Mouse (Mus musculus): ENCODE results near the gene Tbc1d22a. TPM values are rescaled to one million over a fixed set of nuclear protein-coding genes. Genes with fewer than 3 reads are reported as not detected.

The Tbc1d22a gene
- polyA plus RNA-seq, 1 experiment from 2014 or later = 11.7 TPM

DNA sequence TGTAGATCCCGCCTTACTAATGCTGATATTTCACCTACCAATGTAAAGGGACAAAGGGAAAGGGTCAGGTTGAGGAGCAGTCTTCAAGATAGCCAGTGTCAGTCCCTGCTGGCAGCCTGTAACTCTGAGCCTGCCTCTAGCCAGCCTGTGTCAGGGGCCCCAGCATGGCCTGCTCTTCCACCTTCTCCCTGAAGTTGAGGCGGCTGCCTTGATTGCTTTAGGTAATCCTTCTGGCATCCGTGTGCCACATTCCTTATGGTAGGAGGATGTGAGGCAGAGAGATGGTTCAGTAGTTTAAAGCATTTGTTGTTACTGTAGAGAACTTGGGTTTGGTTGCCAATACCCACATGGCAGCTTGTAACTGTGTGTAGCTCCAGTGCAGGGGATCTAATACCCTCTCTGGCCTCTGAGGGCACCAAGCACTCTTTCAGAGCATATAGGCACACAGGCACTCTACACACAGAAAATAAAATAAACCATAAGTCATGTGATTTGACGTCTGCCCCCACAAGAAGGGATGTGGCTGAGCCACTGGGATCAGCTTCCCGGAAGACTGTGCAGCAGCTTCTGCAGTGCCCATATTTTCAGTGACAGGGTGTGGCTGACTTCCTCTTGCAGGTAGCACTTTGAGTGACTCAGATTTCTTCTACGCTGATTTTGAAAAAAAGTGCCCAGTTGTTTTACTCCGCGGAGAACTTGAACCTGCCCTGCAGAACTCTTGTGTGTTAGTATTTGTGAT lies 128.5 kb downstream of the Tbc1d22a start:
- Histone ChIP-seq H3K27me3 (replicated peaks; ENCODE audit: control insufficient read depth, insufficient read depth, low read length) (no peaks in the 10 kb centered on the region), H3K4me2 (no peak overlapping the region), H3K9ac (ENCODE audit: low read depth, low read length) (no peak overlapping the region), H3K4me3 (ENCODE audit: low read depth, low read length) (no peak overlapping the region), H3K27ac (ENCODE audit: low read depth, low read length) (no peak overlapping the region), H3K9me3 (ENCODE audit: control insufficient read depth, low read length) (no peaks in the 10 kb centered on the region), H3K4me1 (replicated peaks; ENCODE audit: control insufficient read depth, insufficient read depth, low read length) (no peaks in the 10 kb centered on the region; the same call in 1 of the 2 replicates), H3K36me3 (ENCODE audit: control insufficient read depth, insufficient read depth, low read length) (no peaks in the 10 kb centered on the region)
- ATAC-seq (replicated peaks; ENCODE audit: low FRiP score) (no peak), DNase-seq (ENCODE audit: low spot score) (no peak)
- WGBS = 82% methylated on average over 8 of the region's 8 CpGs

DNA sequence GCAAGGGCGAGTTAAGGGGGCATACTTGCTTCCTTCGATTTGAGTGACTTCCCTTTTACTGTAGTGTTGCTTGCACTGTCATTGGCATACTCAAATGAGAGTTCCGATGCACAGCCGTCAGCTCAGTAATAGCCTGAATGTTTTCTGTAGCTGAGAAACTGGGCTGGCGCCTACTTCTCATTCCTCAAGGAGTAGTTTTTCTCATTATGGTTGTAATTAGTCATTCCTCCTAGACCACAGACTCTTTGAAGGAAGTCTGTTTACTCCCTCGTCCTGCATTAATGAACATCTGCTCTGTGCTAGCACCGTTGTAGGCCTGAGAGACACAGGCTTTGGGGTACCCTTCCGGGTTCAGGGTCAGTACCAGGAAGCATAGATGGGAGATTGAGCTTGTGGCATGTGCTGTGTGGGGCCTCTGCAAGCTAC lies 130.7 kb downstream of the Tbc1d22a start:
- Histone ChIP-seq H3K4me3 (ENCODE audit: low read depth, low read length) (no peak overlapping the region), H3K9me3 (ENCODE audit: control insufficient read depth, low read length) (no peaks in the 10 kb centered on the region), H3K9ac (ENCODE audit: low read depth, low read length) (no peak overlapping the region), H3K27ac (ENCODE audit: low read depth, low read length) (no peak overlapping the region), H3K4me1 (replicated peaks; ENCODE audit: control insufficient read depth, insufficient read depth, low read length) (no peaks in the 10 kb centered on the region; the same call in 1 of the 2 replicates), H3K36me3 (ENCODE audit: control insufficient read depth, insufficient read depth, low read length) (no peaks in the 10 kb centered on the region), H3K27me3 (replicated peaks; ENCODE audit: control insufficient read depth, insufficient read depth, low read length) (no peaks in the 10 kb centered on the region), H3K4me2 (no peak overlapping the region)
- DNase-seq (ENCODE audit: low spot score) (no peak), ATAC-seq (replicated peaks; ENCODE audit: low FRiP score) (no peak)
- WGBS = 69% methylated on average over 8 of the region's 8 CpGs

DNA sequence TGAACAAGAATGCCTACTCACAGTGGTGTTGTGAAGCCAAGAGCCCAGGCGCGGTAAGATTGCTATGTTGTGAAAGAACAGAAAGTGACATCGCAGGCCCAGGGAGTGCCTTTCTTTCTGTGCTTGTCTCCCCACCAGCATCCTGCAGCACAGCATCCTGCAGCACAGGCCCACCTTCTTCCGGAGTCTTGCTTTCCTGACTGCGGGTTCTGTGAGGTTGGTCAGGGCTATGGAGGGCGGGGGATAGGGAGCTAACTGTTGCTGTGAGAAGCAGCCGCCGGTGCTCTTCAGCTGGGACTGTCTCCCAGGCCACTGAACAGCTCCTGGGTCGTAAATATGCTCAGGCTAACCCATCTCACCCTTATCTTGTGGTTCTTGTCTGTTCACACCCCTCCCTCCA lies 131.6 kb downstream of the Tbc1d22a start:
- Histone ChIP-seq H3K4me2 (no peak overlapping the region), H3K9me3 (ENCODE audit: control insufficient read depth, low read length) (no peaks in the 10 kb centered on the region), H3K4me1 (replicated peaks; ENCODE audit: control insufficient read depth, insufficient read depth, low read length) (no peaks in the 10 kb centered on the region; the same call in 1 of the 2 replicates), H3K27ac (ENCODE audit: low read depth, low read length) (no peak overlapping the region), H3K4me3 (ENCODE audit: low read depth, low read length) (no peak overlapping the region), H3K9ac (ENCODE audit: low read depth, low read length) (no peak overlapping the region), H3K27me3 (replicated peaks; ENCODE audit: control insufficient read depth, insufficient read depth, low read length) (no peaks in the 10 kb centered on the region), H3K36me3 (ENCODE audit: control insufficient read depth, insufficient read depth, low read length) (no peaks in the 10 kb centered on the region)
- DNase-seq (ENCODE audit: low spot score) (no peak), ATAC-seq (replicated peaks; ENCODE audit: low FRiP score) (no peak)
- 69% methylated on average over 9 of the region's 9 CpGs for WGBS

DNA sequence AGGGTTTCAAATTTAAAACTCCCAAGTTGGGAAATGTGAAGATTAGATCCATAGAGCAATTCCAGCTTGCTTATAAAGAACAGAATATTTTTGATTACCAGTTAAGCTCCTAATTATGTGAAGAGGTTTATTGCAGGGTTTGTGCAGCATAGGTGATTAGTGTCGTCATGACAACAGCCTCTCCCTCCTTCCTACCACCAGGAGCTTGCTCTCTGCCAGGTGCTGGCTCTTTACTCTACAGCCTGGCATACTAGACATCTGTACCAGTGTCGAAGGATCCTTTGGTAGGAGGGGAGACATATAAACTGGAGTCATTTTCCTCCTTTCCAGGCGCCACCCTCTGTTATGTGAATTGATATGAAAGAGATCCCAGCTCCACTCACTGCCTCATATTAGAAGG lies 132.3 kb downstream of the Tbc1d22a start:
- Histone ChIP-seq H3K4me2 (no peak overlapping the region), H3K4me1 (replicated peaks; ENCODE audit: control insufficient read depth, insufficient read depth, low read length) (no peaks in the 10 kb centered on the region; the same call in 1 of the 2 replicates), H3K36me3 (ENCODE audit: control insufficient read depth, insufficient read depth, low read length) (no peaks in the 10 kb centered on the region), H3K4me3 (ENCODE audit: low read depth, low read length) (no peak overlapping the region), H3K27me3 (replicated peaks; ENCODE audit: control insufficient read depth, insufficient read depth, low read length) (no peaks in the 10 kb centered on the region), H3K9me3 (ENCODE audit: control insufficient read depth, low read length) (no peaks in the 10 kb centered on the region), H3K27ac (ENCODE audit: low read depth, low read length) (no peak overlapping the region), H3K9ac (ENCODE audit: low read depth, low read length) (no peak overlapping the region)
- ATAC-seq (replicated peaks; ENCODE audit: low FRiP score) (no peak), DNase-seq (ENCODE audit: low spot score) (no peak)
- WGBS = 92% methylated on average over 3 of the region's 3 CpGs

DNA sequence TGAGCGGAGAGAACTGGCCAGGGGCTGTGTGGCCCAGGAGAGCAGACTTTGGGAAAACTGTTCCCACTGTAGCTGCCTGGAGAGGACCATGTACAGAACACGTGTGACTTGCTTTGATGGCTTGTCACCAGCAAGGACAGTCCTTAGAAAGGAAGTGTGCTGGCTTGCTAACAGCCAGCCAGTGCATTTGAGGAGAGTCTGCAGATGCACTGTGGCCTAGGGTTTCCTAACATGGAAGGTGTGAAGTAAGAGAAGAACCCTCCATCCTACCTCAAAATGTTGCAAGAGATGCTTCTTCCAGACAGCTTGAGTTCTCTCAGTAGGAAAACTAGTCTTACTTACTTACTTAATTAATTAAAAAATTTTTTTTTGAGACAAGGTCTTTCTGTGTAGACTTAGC lies 140.7 kb downstream of the Tbc1d22a start:
- H3K27ac ChIP-seq (ENCODE audit: low read depth, low read length) = no peak overlapping the region
- 70% methylated on average over 2 of the region's 2 CpGs for WGBS
- ATAC-seq (replicated peaks; ENCODE audit: low FRiP score) (no peak), DNase-seq (ENCODE audit: low spot score) (no peak)
- no peak overlapping the region for H3K9ac ChIP-seq (ENCODE audit: low read depth, low read length)
- no peak overlapping the region for H3K4me3 ChIP-seq (ENCODE audit: low read depth, low read length)
- no peaks in the 10 kb centered on the region for H3K27me3 ChIP-seq (replicated peaks; ENCODE audit: control insufficient read depth, insufficient read depth, low read length)
- H3K36me3 ChIP-seq (ENCODE audit: control insufficient read depth, insufficient read depth, low read length) = no peaks in the 10 kb centered on the region
- H3K4me2 ChIP-seq = no peak overlapping the region
- H3K4me1 ChIP-seq (replicated peaks; ENCODE audit: control insufficient read depth, insufficient read depth, low read length) = no peaks in the 10 kb centered on the region
- H3K9me3 ChIP-seq (ENCODE audit: control insufficient read depth, low read length) = no peaks in the 10 kb centered on the region

DNA sequence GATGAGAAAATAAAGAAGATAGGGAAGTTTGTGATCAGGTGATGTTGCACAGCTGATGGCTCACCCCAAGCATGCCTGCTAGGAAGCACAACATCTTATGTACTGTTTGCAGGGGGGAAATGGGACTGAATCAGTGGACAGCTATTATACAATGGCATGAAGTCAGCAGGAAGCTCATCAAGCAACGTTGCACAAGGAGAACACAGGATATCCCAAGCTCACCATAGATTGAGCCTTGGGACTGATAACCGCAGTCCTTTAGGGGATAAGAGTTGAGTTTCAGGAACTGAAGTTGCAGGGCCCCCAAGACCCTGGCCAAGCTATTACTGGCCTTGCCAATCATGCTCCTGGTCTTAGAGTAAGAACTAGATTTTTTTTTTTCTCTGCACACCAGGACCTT lies 141.6 kb downstream of the Tbc1d22a start:
- H3K27ac ChIP-seq (ENCODE audit: low read depth, low read length) = no peak overlapping the region
- no peak overlapping the region for H3K4me3 ChIP-seq (ENCODE audit: low read depth, low read length)
- no peak overlapping the region for H3K4me2 ChIP-seq
- no peaks in the 10 kb centered on the region for H3K36me3 ChIP-seq (ENCODE audit: control insufficient read depth, insufficient read depth, low read length)
- H3K9me3 ChIP-seq (ENCODE audit: control insufficient read depth, low read length) = no peaks in the 10 kb centered on the region
- WGBS = 40% methylated on average over 2 of the region's 2 CpGs
- H3K27me3 ChIP-seq (replicated peaks; ENCODE audit: control insufficient read depth, insufficient read depth, low read length) = no peaks in the 10 kb centered on the region
- H3K9ac ChIP-seq (ENCODE audit: low read depth, low read length) = no peak overlapping the region
- no peaks in the 10 kb centered on the region for H3K4me1 ChIP-seq (replicated peaks; ENCODE audit: control insufficient read depth, insufficient read depth, low read length)
- no peak for DNase-seq (ENCODE audit: low spot score)
- no peak for ATAC-seq (replicated peaks; ENCODE audit: low FRiP score)

DNA sequence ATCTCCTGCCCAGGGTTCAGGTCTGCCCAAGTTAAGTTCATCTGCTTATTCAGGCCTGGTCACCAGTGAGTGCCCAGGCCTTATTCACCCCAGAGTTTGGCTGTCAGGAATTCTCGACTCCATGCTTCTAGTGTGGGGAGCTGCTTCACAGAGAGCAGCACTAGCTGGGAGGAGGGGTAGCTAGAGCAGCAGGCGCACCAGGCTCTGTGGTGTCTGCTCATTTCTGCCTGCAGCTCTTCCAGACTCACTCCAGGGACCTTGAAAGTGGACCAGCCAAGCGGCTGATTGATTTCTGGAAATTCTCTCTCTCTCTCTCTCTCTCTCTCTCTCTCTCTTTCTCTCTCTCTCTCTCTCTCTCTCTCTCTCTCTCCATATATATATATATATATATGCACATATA lies 146.1 kb downstream of the Tbc1d22a start:
- Histone ChIP-seq H3K36me3 (ENCODE audit: control insufficient read depth, insufficient read depth, low read length) (no peaks in the 10 kb centered on the region), H3K4me3 (ENCODE audit: low read depth, low read length) (no peak overlapping the region), H3K9me3 (ENCODE audit: control insufficient read depth, low read length) (no peaks in the 10 kb centered on the region), H3K27me3 (replicated peaks; ENCODE audit: control insufficient read depth, insufficient read depth, low read length) (no peaks in the 10 kb centered on the region), H3K4me2 (no peak overlapping the region), H3K9ac (ENCODE audit: low read depth, low read length) (no peak overlapping the region), H3K27ac (ENCODE audit: low read depth, low read length) (no peak overlapping the region), H3K4me1 (replicated peaks; ENCODE audit: control insufficient read depth, insufficient read depth, low read length) (no peaks in the 10 kb centered on the region)
- WGBS = 70% methylated on average over 3 of the region's 3 CpGs
- DNase-seq (ENCODE audit: low spot score) (no peak), ATAC-seq (replicated peaks; ENCODE audit: low FRiP score) (no peak)

DNA sequence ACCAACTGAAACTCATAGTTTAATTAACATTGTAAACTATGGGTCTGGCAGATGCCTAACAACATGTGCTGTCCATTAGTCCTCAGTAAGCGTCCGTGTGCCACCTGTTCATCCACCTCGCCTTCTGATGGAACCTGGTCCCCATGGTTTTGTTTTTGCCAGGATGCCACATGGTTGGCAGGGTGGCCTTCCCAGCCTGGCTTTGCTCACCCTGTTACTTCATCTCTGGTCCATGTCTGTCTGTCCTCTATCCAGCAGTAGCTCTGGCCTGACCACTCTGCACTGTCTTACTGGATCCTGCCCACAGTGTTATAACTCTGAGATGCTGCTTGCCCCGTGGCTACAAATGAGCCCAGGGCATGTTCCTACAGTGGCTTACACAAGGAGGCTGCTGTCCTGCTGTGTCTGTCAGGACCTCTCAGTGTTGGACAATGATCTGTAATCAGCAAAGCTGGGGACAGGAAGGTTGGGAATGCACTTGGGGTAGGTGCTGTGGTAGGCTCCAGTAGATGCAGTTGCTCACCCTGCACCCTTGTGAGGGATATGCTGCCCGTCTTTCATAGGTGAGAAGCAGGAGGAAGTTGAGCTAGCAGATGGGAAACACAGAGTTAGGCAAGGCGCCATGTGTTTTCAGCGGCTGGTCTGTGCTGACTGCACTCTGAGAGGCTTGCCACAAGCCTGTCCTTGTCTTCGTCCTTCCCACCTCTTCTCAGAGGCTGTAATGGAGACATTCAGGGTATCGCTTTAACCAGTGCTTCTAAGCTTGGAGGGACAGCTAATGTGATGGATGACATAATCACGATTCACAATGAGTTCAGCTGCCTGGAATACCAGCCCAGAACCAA lies 148.3 kb downstream of the Tbc1d22a start:
- DNase-seq (ENCODE audit: low spot score) (no peak), ATAC-seq (replicated peaks; ENCODE audit: low FRiP score) (no peak)
- H3K27me3 ChIP-seq (replicated peaks; ENCODE audit: control insufficient read depth, insufficient read depth, low read length) = no peaks in the 10 kb centered on the region
- no peak overlapping the region for H3K27ac ChIP-seq (ENCODE audit: low read depth, low read length)
- no peak overlapping the region for H3K4me3 ChIP-seq (ENCODE audit: low read depth, low read length)
- WGBS = 77% methylated on average over 10 of the region's 10 CpGs
- no peaks in the 10 kb centered on the region for H3K36me3 ChIP-seq (ENCODE audit: control insufficient read depth, insufficient read depth, low read length)
- no peak overlapping the region for H3K4me2 ChIP-seq
- no peaks in the 10 kb centered on the region for H3K9me3 ChIP-seq (ENCODE audit: control insufficient read depth, low read length)
- no peaks in the 10 kb centered on the region for H3K4me1 ChIP-seq (replicated peaks; ENCODE audit: control insufficient read depth, insufficient read depth, low read length)
- H3K9ac ChIP-seq (ENCODE audit: low read depth, low read length) = no peak overlapping the region

All from liver, embryonic 11.5 days (tissue).